Mouse (Mus musculus): ENCODE results near the gene Snx33. TPM values are rescaled to one million over a fixed set of nuclear protein-coding genes. Genes with fewer than 3 reads are reported as not detected.
A peak's percentile ranks its signal among the peaks of the same experiment; 100 is the strongest.
"Not testable (repeated sequence)": the region's sequence is repeated elsewhere in the genome, so short reads cannot be mapped to it uniquely, and the experiment has no call there.

Gene Snx33
- total RNA-seq, 1 experiment from 2014 or later, result 8.6 TPM

- ATAC-seq (ENCODE audit: extremely low read depth, insufficient number of reproducible peaks, low FRiP score, poor library complexity, severe bottlenecking), result peak; percentile 8; the same call in 1 of the 2 replicates
Observed at GRCm38 (mm10) chr9:56927191-56928012, 769 bp downstream of the Snx33 start.

DNA sequence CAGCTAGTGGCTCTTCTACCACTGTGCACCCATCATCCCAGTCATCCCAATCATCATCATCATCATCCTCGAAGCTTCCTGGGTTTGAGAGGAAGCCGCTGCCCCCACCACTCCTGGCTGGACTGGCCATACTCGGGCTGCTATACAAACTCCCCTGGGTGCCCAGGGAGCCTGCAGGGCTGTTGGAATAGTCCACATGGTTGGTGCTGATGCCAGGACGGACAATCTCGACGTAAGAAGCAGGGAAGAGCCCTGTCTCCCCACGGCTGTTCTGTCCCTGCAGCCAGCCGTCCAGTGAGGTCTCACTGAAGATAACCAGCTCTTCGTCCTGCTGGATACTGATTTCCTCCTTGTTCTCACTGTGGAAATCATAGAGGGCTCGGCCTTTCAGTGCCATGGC lies 1.8 kb downstream of the Snx33 start:
- no peak for ATAC-seq (ENCODE audit: extremely low read depth, insufficient number of reproducible peaks, low FRiP score, poor library complexity, severe bottlenecking)

- no peak for ATAC-seq (ENCODE audit: extremely low read depth, insufficient number of reproducible peaks, low FRiP score, poor library complexity, severe bottlenecking)
Observed at GRCm38 (mm10) chr9:56926025-56926360, 2.2 kb downstream of the Snx33 start.

DNA sequence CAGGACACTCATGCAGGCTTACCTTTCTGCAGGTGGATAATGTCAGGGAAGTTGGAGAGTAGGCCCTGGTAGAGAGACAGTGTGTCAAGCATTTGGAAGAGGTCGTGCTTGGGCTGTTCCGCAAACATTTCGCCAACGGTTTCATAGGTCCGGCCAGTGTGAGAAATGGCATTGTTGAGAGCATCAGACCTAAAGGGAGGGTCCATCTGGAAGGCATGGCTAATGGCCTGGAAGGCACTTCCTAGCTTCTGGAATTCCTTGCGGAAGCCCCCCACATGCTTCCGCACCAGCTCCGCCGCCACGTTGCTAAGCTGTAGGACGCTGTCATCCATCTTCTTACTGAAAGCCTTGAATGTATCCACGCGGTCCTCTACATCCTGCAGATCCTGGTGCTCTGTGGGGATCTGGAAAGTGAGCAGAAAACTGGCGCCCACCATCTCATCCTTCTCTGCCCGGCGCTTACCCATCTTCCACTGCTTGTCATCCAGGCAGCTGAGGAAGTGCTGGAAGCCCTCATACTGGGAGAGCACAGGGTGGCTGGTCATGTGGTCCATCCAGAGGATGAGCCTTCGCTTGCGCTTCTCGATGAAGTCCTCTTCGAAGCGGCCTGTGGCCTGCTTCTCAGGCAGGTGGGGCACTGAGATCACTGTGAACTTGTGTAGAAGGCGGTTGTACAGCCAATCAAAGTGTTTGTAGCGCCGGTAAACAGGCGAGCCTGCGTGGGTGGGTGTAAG lies 2.7 kb downstream of the Snx33 start:
- no peak for ATAC-seq (ENCODE audit: extremely low read depth, insufficient number of reproducible peaks, low FRiP score, poor library complexity, severe bottlenecking)

GRCm38 (mm10) chr9:56924651-56925027 lies 3.5 kb downstream of the Snx33 start:
- no peak for ATAC-seq (ENCODE audit: extremely low read depth, insufficient number of reproducible peaks, low FRiP score, poor library complexity, severe bottlenecking)

DNA sequence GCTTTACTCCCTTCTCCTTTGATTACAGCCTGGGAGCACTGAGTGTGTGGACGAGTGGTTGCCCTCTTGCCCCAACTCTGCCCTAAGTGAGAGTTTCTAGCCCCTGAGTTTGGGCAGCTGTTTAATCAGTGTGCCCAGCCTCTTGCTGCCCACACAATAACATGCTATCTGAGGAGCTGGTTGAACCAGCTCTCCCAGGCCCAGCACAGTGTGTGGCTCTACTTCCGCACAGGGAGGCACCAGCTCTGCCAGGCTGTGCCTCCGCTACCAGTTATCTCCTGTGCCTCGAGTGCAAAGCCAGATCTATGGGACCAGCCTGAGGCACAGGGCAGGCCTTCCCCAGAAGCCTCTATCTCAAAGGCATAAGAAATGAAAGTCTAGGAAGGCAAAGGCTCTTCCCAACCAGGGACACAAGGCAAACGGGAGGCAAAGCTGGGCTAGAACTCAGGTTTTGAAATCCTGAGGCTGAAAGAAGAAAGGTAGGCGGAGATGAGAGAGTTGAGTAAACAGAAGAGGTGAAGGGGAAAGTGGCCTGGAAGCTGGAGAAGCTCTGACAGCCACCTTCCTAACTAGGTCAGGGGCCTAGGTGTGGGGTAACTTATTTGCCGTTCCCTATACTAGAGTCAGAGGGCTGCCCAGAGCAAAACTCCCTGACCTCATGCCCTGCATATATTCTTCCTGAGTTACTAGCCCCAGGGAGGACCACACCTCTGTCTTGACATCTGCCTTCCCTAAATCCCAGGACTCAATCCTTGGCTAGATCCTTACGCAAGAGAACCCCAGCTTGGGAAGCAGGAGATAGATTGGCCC lies 4.1 kb downstream of the Snx33 start:
- no peak for ATAC-seq (ENCODE audit: extremely low read depth, insufficient number of reproducible peaks, low FRiP score, poor library complexity, severe bottlenecking)

DNA sequence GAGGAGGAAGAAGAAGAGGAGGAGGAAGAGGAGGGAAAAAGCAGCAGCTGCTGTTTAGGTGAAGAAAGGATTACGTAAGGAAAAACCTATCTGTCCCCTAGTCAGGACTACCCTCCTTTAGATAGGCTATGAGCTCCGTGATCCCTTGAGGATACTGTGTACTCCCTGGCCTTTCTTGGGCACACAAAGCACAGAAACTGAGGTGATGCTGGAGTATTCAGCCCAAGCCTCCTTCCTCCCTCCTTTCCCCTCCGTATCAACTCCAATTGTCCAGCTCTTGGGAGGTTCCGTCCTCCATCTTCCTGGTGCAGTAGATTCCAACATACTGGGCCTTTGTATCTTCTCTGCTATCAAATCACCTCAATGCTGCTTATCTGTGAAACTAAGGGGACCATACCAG lies 5.4 kb downstream of the Snx33 start:
- ATAC-seq (ENCODE audit: extremely low read depth, insufficient number of reproducible peaks, low FRiP score, poor library complexity, severe bottlenecking), result no peak

DNA sequence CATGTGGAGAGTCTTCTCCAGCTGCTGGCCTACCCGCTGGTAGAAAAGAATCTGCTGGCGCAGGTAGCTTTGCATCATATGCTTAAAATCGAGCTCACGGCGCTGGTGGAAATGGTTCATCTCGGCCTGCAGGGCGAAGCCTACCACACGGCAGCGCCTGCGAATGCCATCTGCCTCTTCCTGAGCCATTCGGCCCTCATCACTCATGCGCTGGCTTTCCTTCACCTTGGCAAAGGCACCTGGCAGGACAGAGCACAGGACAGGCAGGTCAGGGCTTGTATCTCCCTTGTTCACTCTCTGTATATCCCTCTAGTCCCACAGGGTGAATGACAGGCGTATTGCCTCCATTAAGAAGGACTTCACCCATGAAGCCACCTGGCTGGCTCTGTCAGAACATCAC lies 9.7 kb downstream of the Snx33 start:
- ATAC-seq (ENCODE audit: extremely low read depth, insufficient number of reproducible peaks, low FRiP score, poor library complexity, severe bottlenecking), result no peak

DNA sequence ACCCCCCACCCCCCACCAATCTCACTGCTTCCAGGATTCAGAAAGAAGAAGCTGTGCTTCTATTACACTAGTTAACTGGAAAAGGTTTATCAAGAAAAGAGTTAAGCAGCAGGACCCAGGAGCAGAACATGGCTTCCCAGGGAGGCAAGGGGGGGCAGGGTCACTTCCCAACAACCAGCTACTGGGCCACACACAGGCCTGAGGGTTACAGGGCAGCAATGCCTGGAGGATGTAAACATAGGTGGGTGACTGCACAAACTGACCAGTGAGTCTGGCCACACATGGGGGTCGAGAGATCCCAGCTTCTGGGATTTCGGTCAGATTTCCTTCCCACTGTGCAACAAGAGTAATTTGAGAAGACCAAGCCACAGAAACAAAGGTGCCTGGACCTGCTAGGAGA lies 11.0 kb downstream of the Snx33 start:
- ATAC-seq (ENCODE audit: extremely low read depth, insufficient number of reproducible peaks, low FRiP score, poor library complexity, severe bottlenecking), result no peak

DNA sequence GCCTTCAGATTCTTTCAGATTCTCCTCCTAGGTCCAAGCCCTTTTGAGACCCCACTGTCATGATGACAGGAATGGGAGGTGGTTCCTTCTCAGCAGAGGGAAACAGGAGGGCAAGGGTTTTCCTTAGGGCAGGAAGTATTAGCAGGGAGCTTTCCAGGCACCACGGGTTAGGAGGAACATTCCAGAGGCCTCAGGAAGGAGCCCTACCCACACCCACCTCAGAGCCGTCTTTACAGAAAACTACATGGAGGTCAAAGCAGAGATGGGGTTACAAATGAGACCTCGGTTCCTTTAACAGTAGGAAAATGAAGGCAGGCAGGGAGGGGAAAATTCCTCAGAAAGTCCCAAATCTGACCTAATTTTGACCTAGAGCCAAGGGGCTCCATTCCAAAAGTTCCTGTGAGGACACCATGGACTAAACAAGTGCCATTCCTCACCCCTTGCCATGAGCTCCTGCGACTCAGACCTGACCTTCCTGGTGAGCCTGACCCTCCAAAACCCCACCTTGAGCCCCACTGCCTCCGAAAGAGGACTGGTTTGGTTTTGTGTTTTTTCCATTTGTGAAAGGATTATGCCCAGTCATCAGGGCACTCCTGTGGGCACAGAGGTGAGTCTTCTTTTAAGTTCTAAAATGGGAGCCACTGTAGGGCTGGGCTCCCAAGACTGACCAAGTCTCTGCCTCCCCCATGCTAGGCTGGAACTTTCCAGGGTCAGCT lies 12.3 kb downstream of the Snx33 start:
- ATAC-seq (ENCODE audit: extremely low read depth, insufficient number of reproducible peaks, low FRiP score, poor library complexity, severe bottlenecking), result no peak

- no peak for ATAC-seq (ENCODE audit: extremely low read depth, insufficient number of reproducible peaks, low FRiP score, poor library complexity, severe bottlenecking)
Observed at GRCm38 (mm10) chr9:56915116-56915515, 13.1 kb downstream of the Snx33 start.

GRCm38 (mm10) chr9:56913991-56914390 lies 14.2 kb downstream of the Snx33 start:
- ATAC-seq (ENCODE audit: extremely low read depth, insufficient number of reproducible peaks, low FRiP score, poor library complexity, severe bottlenecking), result no peak

- no peak for ATAC-seq (ENCODE audit: extremely low read depth, insufficient number of reproducible peaks, low FRiP score, poor library complexity, severe bottlenecking)
Observed at GRCm38 (mm10) chr9:56911017-56911416, 17.2 kb downstream of the Snx33 start.

DNA sequence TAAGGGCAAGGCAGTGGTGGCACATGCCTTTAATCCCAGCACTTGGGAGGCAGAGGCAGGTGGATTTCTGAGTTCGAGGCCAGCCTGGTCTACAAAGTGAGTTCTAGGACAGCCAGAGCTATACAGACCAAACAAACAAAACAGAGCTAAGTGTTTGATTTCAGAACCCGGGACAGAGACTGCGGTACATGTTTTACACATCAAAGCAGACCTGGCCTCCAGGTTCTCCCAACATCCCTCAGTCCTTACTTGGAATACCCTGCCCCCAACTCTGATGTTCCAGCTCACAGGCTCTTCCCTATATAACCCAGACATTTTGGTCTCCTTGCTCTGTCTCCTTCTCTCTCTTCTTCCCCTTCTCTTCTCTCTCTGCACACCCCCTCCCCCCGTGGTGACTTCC lies 18.2 kb downstream of the Snx33 start:
- not testable (repeated sequence) for ATAC-seq (ENCODE audit: extremely low read depth, insufficient number of reproducible peaks, low FRiP score, poor library complexity, severe bottlenecking)

DNA sequence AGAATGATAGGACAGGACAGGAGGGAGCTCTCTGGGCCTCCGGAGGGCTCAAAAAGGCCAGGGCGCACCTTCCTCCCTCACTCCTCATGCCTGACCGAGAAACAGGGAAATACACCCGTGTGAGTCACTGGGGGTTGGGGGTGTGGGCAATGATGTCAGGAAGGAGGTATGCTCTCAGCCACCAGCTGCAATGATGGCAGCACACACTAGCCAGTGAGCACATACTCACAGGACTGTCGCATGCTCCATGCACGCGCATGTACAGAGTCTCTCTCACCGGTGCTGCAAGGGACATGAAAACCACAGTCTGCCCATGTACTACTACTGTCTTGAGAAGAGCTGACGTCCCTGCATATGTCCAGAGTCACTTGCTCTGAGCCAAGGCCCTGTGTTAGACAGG lies 20.6 kb downstream of the Snx33 start:
- no peak for ATAC-seq (ENCODE audit: extremely low read depth, insufficient number of reproducible peaks, low FRiP score, poor library complexity, severe bottlenecking)

DNA sequence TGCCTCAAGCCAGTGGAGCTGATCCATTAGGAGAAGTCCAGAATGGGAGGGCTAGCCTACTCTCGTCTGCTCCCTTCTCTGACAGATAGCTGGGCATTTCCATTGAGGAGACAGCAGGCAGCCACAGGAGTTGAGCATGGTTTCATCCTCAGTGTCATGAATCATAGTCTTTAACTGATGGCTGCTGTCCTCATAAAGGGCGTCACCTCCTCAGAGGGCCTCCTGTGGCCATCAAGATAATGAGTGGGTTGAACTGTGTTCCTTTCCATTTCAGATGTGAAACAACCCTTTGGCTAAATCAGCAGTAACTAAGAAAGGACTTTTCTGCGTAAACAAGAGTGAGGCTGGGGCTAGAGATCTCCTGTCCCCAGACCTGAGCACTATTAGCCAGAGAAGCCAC lies 24.5 kb downstream of the Snx33 start:
- ATAC-seq (ENCODE audit: extremely low read depth, insufficient number of reproducible peaks, low FRiP score, poor library complexity, severe bottlenecking), result no peak

GRCm38 (mm10) chr9:56901187-56901586 lies 27.0 kb downstream of the Snx33 start:
- ATAC-seq (ENCODE audit: extremely low read depth, insufficient number of reproducible peaks, low FRiP score, poor library complexity, severe bottlenecking), result no peak

- no peak for ATAC-seq (ENCODE audit: extremely low read depth, insufficient number of reproducible peaks, low FRiP score, poor library complexity, severe bottlenecking)
Observed at GRCm38 (mm10) chr9:56900571-56900970, 27.6 kb downstream of the Snx33 start.

DNA sequence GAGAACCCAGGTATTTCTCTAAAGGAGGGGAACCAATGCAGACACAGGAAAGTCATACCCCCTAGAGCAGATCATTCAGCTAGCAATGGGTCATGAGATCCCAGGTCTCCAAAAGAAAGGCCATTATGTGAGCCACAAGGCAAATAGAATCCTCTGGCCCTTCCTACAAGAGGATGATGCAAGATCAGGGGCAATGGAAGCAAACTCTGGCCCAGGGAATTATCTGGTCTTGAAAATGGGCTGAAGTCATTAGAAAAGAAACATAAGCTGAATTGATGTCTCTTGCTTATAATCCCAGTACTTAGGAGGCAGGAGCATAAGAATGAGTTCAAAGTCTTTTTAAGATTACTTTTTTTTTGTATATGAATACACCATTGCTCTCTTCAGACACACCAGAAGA lies 28.1 kb downstream of the Snx33 start:
- ATAC-seq (ENCODE audit: extremely low read depth, insufficient number of reproducible peaks, low FRiP score, poor library complexity, severe bottlenecking), result no peak

All from neutrophil, adult 5-6 weeks (primary cell).